ENCODE assay signal across 8 mouse cellular contexts in genomic region chr10:80348244-80348781, GRCm38 (mm10). TPM values are rescaled to one million over a fixed set of nuclear protein-coding genes. Genes with fewer than 3 reads are reported as not detected.
A peak's percentile ranks its signal among the peaks of the same experiment; 100 is the strongest.
DNase-seq lines count a peak whose midpoint lies in the region; ATAC-seq and TF ChIP-seq lines count a peak whose summit lies in the region.

Gene Adamtsl5 (minus strand): TSS chr10:80348412.

- peaks cover 80% of the 10 kb centered on the region for H3K27me3 ChIP-seq in CH12.LX (replicated peaks)
- peaks cover 72% of the 10 kb centered on the region for H3K27me3 ChIP-seq in erythroblast, embryonic 14.5 days (ENCODE audit: control insufficient read depth)
- peaks cover 68% of the 10 kb centered on the region for H3K27me3 ChIP-seq in heart, embryonic 16.5 days (ENCODE audit: control insufficient read depth, insufficient read depth, low read length)
- H3K27me3 ChIP-seq in limb, embryonic 13.5 days, result peaks cover 100% of the 10 kb centered on the region
- H3K27me3 ChIP-seq in midbrain, embryonic 13.5 days, result peaks cover 99% of the 10 kb centered on the region

- TF ChIP-seq CTCF in CH12.LX (conservative IDR thresholded peaks at IDR 0.05 in 1 of 2, IDR thresholded peaks at IDR 0.05 in 1 of 2; ENCODE audit: low read depth in 2 of 2, low read length in 2 of 2), result peak; percentile 20 to 92; a peak in 2 of 4 replicates

- peak within 1 kb of the TSS; percentile 72 for H3K4me2 ChIP-seq in CH12.LX (ENCODE audit: insufficient read depth, low read depth, poor library complexity, severe bottlenecking)
- H3K4me2 ChIP-seq in heart, embryonic 16.5 days (ENCODE audit: low read depth, low read length), result peak within 1 kb of the TSS; percentile 64
- peak within 1 kb of the TSS; percentile 56 for H3K4me2 ChIP-seq in limb, embryonic 13.5 days (replicated peaks)
- H3K4me2 ChIP-seq in midbrain, embryonic 13.5 days (replicated peaks), result peak within 1 kb of the TSS; percentile 27

- peaks cover 3 to 10% of the 10 kb centered on the region in 2 experiments for H3K4me1 ChIP-seq in CH12.LX (ENCODE audit: control insufficient read depth in 1 of 2, insufficient read depth in 2 of 2)
- H3K4me1 ChIP-seq in erythroblast, embryonic 14.5 days (ENCODE audit: control insufficient read depth), result peaks cover 63% of the 10 kb centered on the region
- peaks cover 29% of the 10 kb centered on the region for H3K4me1 ChIP-seq in heart, embryonic 16.5 days (ENCODE audit: control insufficient read depth, insufficient read depth, low read length)
- H3K4me1 ChIP-seq in limb, embryonic 13.5 days, result peaks cover 34% of the 10 kb centered on the region
- H3K4me1 ChIP-seq in midbrain, embryonic 13.5 days (replicated peaks), result peaks cover 23% of the 10 kb centered on the region

- TF ChIP-seq EP300 in CH12.LX (IDR thresholded peaks at IDR 0.05; ENCODE audit: low read length), result no peak

- in situ Hi-C loops in CH12.LX (cut with MboI; ENCODE audit: low pct_ligation_motif_present, low pct_unique_long_range_greater_than_20kb, low sequenced_read_pairs), result loop anchor here (5.0 kb wide), 1 partner anchor 171 kb away; the partner anchor contains the start of gene Efna2

- peak; percentile 37; the same call in 1 of the 2 replicates for TF ChIP-seq POLR2A in CH12.LX (IDR thresholded peaks at IDR 0.05; ENCODE audit: low read depth, low read length)

- peak within 1 kb of the TSS; percentile 40 to 63 (median 40) for H3K4me3 ChIP-seq in CH12.LX (replicated peaks in 1 of 3; ENCODE audit: low read depth in 2 of 3, low read length in 2 of 3, poor library complexity in 1 of 3)
- H3K4me3 ChIP-seq in erythroblast, embryonic 14.5 days (replicated peaks), result peak within 1 kb of the TSS; percentile 69
- H3K4me3 ChIP-seq in heart, embryonic 16.5 days (ENCODE audit: low read length), result peak within 1 kb of the TSS; percentile 51
- H3K4me3 ChIP-seq in limb, embryonic 13.5 days, result peak within 1 kb of the TSS; percentile 35
- H3K4me3 ChIP-seq in midbrain, embryonic 13.5 days (replicated peaks), result peak within 1 kb of the TSS; percentile 18

- H3K36me3 ChIP-seq in CH12.LX (replicated peaks in 1 of 2; ENCODE audit: control insufficient read depth in 1 of 2, insufficient read depth in 1 of 2, low read length in 1 of 2), result no peaks in the 10 kb centered on the region
- H3K36me3 ChIP-seq in erythroblast, embryonic 14.5 days (ENCODE audit: control insufficient read depth), result no peaks in the 10 kb centered on the region
- H3K36me3 ChIP-seq in heart, embryonic 16.5 days (ENCODE audit: control insufficient read depth, insufficient read depth), result no peaks in the 10 kb centered on the region
- H3K36me3 ChIP-seq in limb, embryonic 13.5 days, result no peaks in the 10 kb centered on the region
- no peaks in the 10 kb centered on the region for H3K36me3 ChIP-seq in midbrain, embryonic 13.5 days

- H3K9me3 ChIP-seq in CH12.LX (replicated peaks; ENCODE audit: low read length), result peaks cover 2% of the 10 kb centered on the region
- H3K9me3 ChIP-seq in erythroblast, embryonic 14.5 days (ENCODE audit: control insufficient read depth, low read length), result no peaks in the 10 kb centered on the region
- H3K9me3 ChIP-seq in heart, embryonic 16.5 days (replicated peaks; ENCODE audit: control insufficient read depth, low read length), result no peaks in the 10 kb centered on the region
- no peaks in the 10 kb centered on the region for H3K9me3 ChIP-seq in limb, embryonic 13.5 days
- no peaks in the 10 kb centered on the region for H3K9me3 ChIP-seq in midbrain, embryonic 13.5 days

- no peak within 1 kb of the TSS for H3K27ac ChIP-seq in CH12.LX (ENCODE audit: insufficient read depth, low read depth)
- 0 out of 2 replicates have a peak within 1 kb of the TSS, but pooled peaks have one; percentile 22 for H3K27ac ChIP-seq in heart, embryonic 16.5 days (ENCODE audit: low read length)
- no peak within 1 kb of the TSS for H3K27ac ChIP-seq in limb, embryonic 13.5 days
- H3K27ac ChIP-seq in midbrain, embryonic 13.5 days, result no peak within 1 kb of the TSS

- peak; percentile 55 for DNase-seq in CH12.LX (ENCODE audit: extremely low read depth)
- DNase-seq in adrenal gland, adult 2 months, result peak; percentile 58
- DNase-seq in thymus, postnatal 0 days (ENCODE audit: low spot score), result peak; percentile 80
- no peak for DNase-seq in layer of hippocampus, postnatal 10 days (ENCODE audit: low spot score in 2 of 2)

- dilution Hi-C loops in CH12.LX (cut with MboI; ENCODE audit: extremely low pct_ligation_motif_present, extremely low pct_unique_long_range_greater_than_20kb, low sequenced_read_pairs), result no loop called here

- 2% methylated on average over 34 of the region's 42 CpGs for WGBS in heart, embryonic 16.5 days
- WGBS in limb, embryonic 13.5 days, result 1% methylated on average over 41 of the region's 42 CpGs
- under 1% methylated on average over 42 of the region's 42 CpGs for WGBS in midbrain, embryonic 13.5 days

- H3K9ac ChIP-seq in CH12.LX (ENCODE audit: insufficient read depth, low read depth), result peak within 1 kb of the TSS; percentile 41
- peak within 1 kb of the TSS; percentile 64 for H3K9ac ChIP-seq in heart, embryonic 16.5 days (ENCODE audit: low read length)
- H3K9ac ChIP-seq in limb, embryonic 13.5 days, result peak within 1 kb of the TSS; percentile 48
- no peak within 1 kb of the TSS; the same call in 1 of the 2 replicates for H3K9ac ChIP-seq in midbrain, embryonic 13.5 days (replicated peaks)

- H3K79me2 ChIP-seq in CH12.LX (replicated peaks; ENCODE audit: control insufficient read depth, extremely low read depth, insufficient read depth, poor library complexity, severe bottlenecking), result no peaks in the 10 kb centered on the region

- ATAC-seq in heart, embryonic 16.5 days (replicated peaks; ENCODE audit: extremely low read depth, insufficient read depth, low FRiP score), result peak; percentile 55
- no peak; the same call in 1 of the 2 replicates for ATAC-seq in limb, embryonic 13.5 days (ENCODE audit: low FRiP score, low read depth)
- ATAC-seq in midbrain, embryonic 13.5 days, result no peak; the same call in 1 of the 2 replicates

- TF ChIP-seq RAD21 in CH12.LX (IDR thresholded peaks at IDR 0.05; ENCODE audit: low read depth, low read length), result peak; percentile 82

TF ChIP-seq in CH12.LX, 34 proteins besides CTCF, POLR2A, EP300 and RAD21 (continues in another document):
- TF ChIP-seq USF2 (conservative IDR thresholded peaks at IDR 0.05; ENCODE audit: low read depth, low read length) (no peak), PAX5 (IDR thresholded peaks at IDR 0.05; ENCODE audit: low read length) (no peak), JUN (IDR thresholded peaks at IDR 0.05; ENCODE audit: insufficient read depth, low read depth, low read length) (no peak), SIN3A (IDR thresholded peaks at IDR 0.05; ENCODE audit: low read length) (no peak), ZNF384 (IDR thresholded peaks at IDR 0.05; ENCODE audit: low read depth, low read length) (no peak), USF1 (IDR thresholded peaks at IDR 0.05; ENCODE audit: low read depth, low read length) (no peak), JUND (conservative IDR thresholded peaks at IDR 0.05; ENCODE audit: low read depth, low read length) (no peak), BHLHE40 (IDR thresholded peaks at IDR 0.05; ENCODE audit: low read depth, low read length) (no peak), CHD1 (IDR thresholded peaks at IDR 0.05; ENCODE audit: low read depth, low read length) (no peak), NRF1 (IDR thresholded peaks at IDR 0.05; ENCODE audit: low read depth, low read length) (0 out of 2 replicates have a peak, but pooled peaks have one; percentile 24), ETS1 (conservative IDR thresholded peaks at IDR 0.05; ENCODE audit: low read depth, low read length) (no peak), MYC (IDR thresholded peaks at IDR 0.05; ENCODE audit: low read depth, low read length) (no peak), IRF4 (IDR thresholded peaks at IDR 0.05; ENCODE audit: low read depth, low read length) (peak; percentile 48; the same call in 1 of the 2 replicates), GABPA (IDR thresholded peaks at IDR 0.05; ENCODE audit: insufficient replicate concordance, low read depth, low read length) (no peak), ZMIZ1 (IDR thresholded peaks at IDR 0.05; ENCODE audit: low read depth, low read length) (no peak), E2F4 (IDR thresholded peaks at IDR 0.05; ENCODE audit: insufficient replicate concordance, low read depth, low read length) (no peak), NELFE (IDR thresholded peaks at IDR 0.05; ENCODE audit: low read depth, low read length) (no peak), HCFC1 (IDR thresholded peaks at IDR 0.05; ENCODE audit: low read depth, low read length) (no peak; the same call in 1 of the 2 replicates), UBTF (IDR thresholded peaks at IDR 0.05; ENCODE audit: low read depth, low read length) (no peak), MAX (IDR thresholded peaks at IDR 0.05; ENCODE audit: low read length) (no peak), ELF1 (IDR thresholded peaks at IDR 0.05; ENCODE audit: low read depth, low read length) (peak; percentile 49), SMC3 (IDR thresholded peaks at IDR 0.05; ENCODE audit: low read depth, low read length) (peak; percentile 69), RCOR1 (conservative IDR thresholded peaks at IDR 0.05; ENCODE audit: low read depth, low read length) (no peak), ZC3H11A (IDR thresholded peaks at IDR 0.05; ENCODE audit: low read depth, low read length) (0 out of 2 replicates have a peak, but pooled peaks have one; percentile 35), TBP (conservative IDR thresholded peaks at IDR 0.05; ENCODE audit: low read depth, low read length) (no peak), POLR2AphosphoS2 (IDR thresholded peaks at IDR 0.05; ENCODE audit: low read depth, low read length) (no peak), MAZ (IDR thresholded peaks at IDR 0.05; ENCODE audit: low read depth, low read length) (peak; percentile 73; the same call in 1 of the 2 replicates), CHD2 (IDR thresholded peaks at IDR 0.05; ENCODE audit: low read length) (no peak)

RNA-seq across cellular contexts. Expression of gene Adamtsl5, which starts in this region (rescaled TPM):
- total RNA-seq in CH12.LX (2012; rRNA removed) (0.38 and 0.55 TPM in 2 replicates), CH12.LX (2014; rRNA removed) (0.16 and 0.27 TPM in 2 replicates)
- polyA plus RNA-seq in CH12.LX (2012; ENCODE audit: insufficient read length, low read depth), result 0.07 and 0.16 TPM in 2 replicates
- total RNA-seq in adrenal gland, adult 2 months (2021), result 10 to 100 TPM in 1 of 2 experiments, 1 to 10 TPM in 1; 8.0 to 10.3 TPM
- 35.1 and 41.5 TPM in 2 replicates for polyA plus RNA-seq in adrenal gland, adult 2 months (2012; rRNA removed)
- 2.2 and 2.6 TPM in 2 replicates for polyA plus RNA-seq in erythroblast, embryonic 14.5 days (2012)
- polyA plus RNA-seq in heart, embryonic 16.5 days (2015; fragmentation: Nextera tagmentation; extraction: Ambion mirVana), result 15.5 and 16.0 TPM in 2 replicates
- 2.0 and 2.4 TPM in 2 replicates for polyA plus RNA-seq in limb, embryonic 13.5 days (2015; fragmentation: Nextera tagmentation; extraction: Ambion mirVana)
- 0.39 and 0.61 TPM in 2 replicates for polyA plus RNA-seq in midbrain, embryonic 13.5 days (2015; fragmentation: Nextera tagmentation; extraction: Ambion mirVana)
- polyA plus RNA-seq in thymus, postnatal 0 days (2015; fragmentation: Nextera tagmentation; extraction: Ambion mirVana), result 1.0 and 1.1 TPM in 2 replicates
- 1 to 10 TPM in 1 of 2 experiments, under 1 TPM in 1; 0.75 to 1.2 TPM for total RNA-seq in layer of hippocampus, postnatal 10 days (2021)

Comparison
In these comparisons a context has a peak if more than half of its experiments do, and no peak if none do; other contexts are left out.
1. RNA of gene Adamtsl5 (total RNA-seq): 8.0 to 10.3 TPM in adrenal gland, adult 2 months; 0.75 to 1.2 TPM in layer of hippocampus, postnatal 10 days and 0.16 to 0.55 TPM in CH12.LX; every median in the first group is over 4 times any median in the second.
2. Peak in DNase-seq, H3K4me3 ChIP-seq, H3K9ac ChIP-seq and H3K4me2 ChIP-seq in CH12.LX; RNA of the gene not detected or under 1 TPM.
3. DNase-seq: peak in adrenal gland, adult 2 months (single experiment) and thymus, postnatal 0 days (single experiment); none in layer of hippocampus, postnatal 10 days (0 of 2).
4. H3K4me3 ChIP-seq: peak in every context shown above with its lines; median percentile 69 in erythroblast, embryonic 14.5 days; 51 in heart, embryonic 16.5 days; 40 in CH12.LX; 35 in limb, embryonic 13.5 days; 18 in midbrain, embryonic 13.5 days.
5. Peak in every context shown above with its lines, with median percentiles within 50 percentile points of each other: H3K4me2 ChIP-seq.